Comparison of ENCODE assay signal across 8 mouse cellular contexts in genomic region chr5:66385636-66386035, GRCm38 (mm10).
DNase-seq lines count a peak whose midpoint lies in the region; ATAC-seq and TF ChIP-seq lines count a peak whose summit lies in the region.

No protein-coding gene starts in this region.

- H3K9me3 ChIP-seq in stomach, postnatal 0 days (ENCODE audit: control insufficient read depth, low read length): no peaks in the 10 kb centered on the region

- TF ChIP-seq EP300 in stomach, postnatal 0 days (optimal IDR thresholded peaks at IDR 0.05): no peak

- TF ChIP-seq CTCF in stomach, postnatal 0 days (IDR thresholded peaks at IDR 0.05; ENCODE audit: low read depth): peak; percentile 88

- 34% methylated on average over 3 of the region's 3 CpGs for WGBS in stomach, postnatal 0 days

- peak; percentile 71 for ATAC-seq in frontal cortex, adult (ENCODE audit: low TSS enrichment)
- ATAC-seq in megakaryocyte progenitor cell, adult 5-6 weeks (replicated peaks; ENCODE audit: poor library complexity): peak; percentile 82
- no peak for ATAC-seq in stomach, postnatal 0 days (ENCODE audit: low FRiP score, low TSS enrichment)

- H3K27ac ChIP-seq in stomach, postnatal 0 days (replicated peaks): no peak overlapping the region

- no peak overlapping the region for H3K9ac ChIP-seq in stomach, postnatal 0 days (ENCODE audit: low read length)

- H3K36me3 ChIP-seq in stomach, postnatal 0 days (ENCODE audit: control insufficient read depth, insufficient read depth, low read length): no peaks in the 10 kb centered on the region

- peak; percentile 73 for DNase-seq in adrenal gland, postnatal 14 days
- DNase-seq in adrenal gland, adult 2 months: no peak
- DNase-seq in 3T3-L1 (ENCODE audit: low read depth, low spot score): peak; percentile 73
- DNase-seq in c-Kit-positive CD71-negative TER-119-negative erythroid progenitor cells, embryonic 14.5 days (ENCODE audit: low read depth): peak; percentile 14
- peak; percentile 78 for DNase-seq in kidney, postnatal 10 days
- DNase-seq in stomach, postnatal 0 days (ENCODE audit: low spot score): peak; percentile 51

- H3K4me3 ChIP-seq in stomach, postnatal 0 days (ENCODE audit: low read depth, low read length): no peak overlapping the region

- H3K27me3 ChIP-seq in stomach, postnatal 0 days (ENCODE audit: control insufficient read depth, insufficient read depth, low read length): no peaks in the 10 kb centered on the region

- 0 out of 2 replicates have a peak overlapping the region, but pooled peaks have one; percentile 14 for H3K4me2 ChIP-seq in stomach, postnatal 0 days (replicated peaks; ENCODE audit: low read depth)

- H3K4me1 ChIP-seq in stomach, postnatal 0 days (replicated peaks; ENCODE audit: control insufficient read depth, insufficient read depth): no peaks in the 10 kb centered on the region
